Mouse (Mus musculus): ENCODE data around the gene Tbc1d2b.

- TF ChIP-seq EP300 (IDR thresholded peaks at IDR 0.05; ENCODE audit: low read depth) (no peak), CTCF (IDR thresholded peaks at IDR 0.05; ENCODE audit: low read depth) (no peak)
These were observed 11.1 kb downstream of the Tbc1d2b start for GRCm38 (mm10) chr9:90259400-90259950.

Measured in liver, embryonic 14.5 days (tissue).